Mouse (Mus musculus): Measurements from ENCODE around the gene A130010J15Rik. TPM values are rescaled to one million over a fixed set of nuclear protein-coding genes. Genes with fewer than 3 reads are reported as not detected.

The A130010J15Rik gene
- total and polyA plus RNA-seq, 3 experiments = 1.7 to 18.9 (median 10.2) TPM

DNA sequence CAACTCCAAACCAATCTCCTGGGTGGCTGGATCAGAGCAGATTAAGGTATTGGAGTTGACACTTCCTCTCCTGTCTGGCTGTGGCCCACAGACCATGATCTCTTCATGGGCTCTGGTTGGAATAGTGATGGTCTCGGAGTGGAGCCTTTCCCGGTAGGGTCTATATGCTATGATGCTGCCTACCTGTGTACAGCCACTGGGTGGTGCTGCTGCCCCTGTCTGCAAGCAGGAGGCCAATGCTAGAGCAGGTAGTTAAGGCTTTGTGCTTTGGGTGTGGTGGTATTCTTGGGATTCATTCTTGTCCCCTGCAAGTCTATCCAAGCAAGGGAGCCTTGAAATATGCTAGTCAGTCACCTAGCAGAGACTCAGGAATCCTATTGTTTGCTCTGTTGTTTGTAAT, 40.3 kb downstream of the A130010J15Rik start:
- no peaks in the 10 kb centered on the region for H3K4me1 ChIP-seq (ENCODE audit: insufficient read depth, low read depth, low read length)
- ATAC-seq (ENCODE audit: extremely low read depth, insufficient number of reproducible peaks, low FRiP score, poor library complexity, severe bottlenecking) = peak; percentile 62; the same call in 1 of the 2 replicates
- no peak overlapping the region for H3K4me3 ChIP-seq (ENCODE audit: low read depth, low read length)
- TF ChIP-seq POLR2AphosphoS5 (IDR thresholded peaks at IDR 0.05; ENCODE audit: insufficient replicate concordance, low read depth, low read length) (no peak), TAL1 (conservative IDR thresholded peaks at IDR 0.05; ENCODE audit: low read depth, low read length) (no peak), GATA1 (IDR thresholded peaks at IDR 0.05; ENCODE audit: borderline replicate concordance, low read length) (no peak), CTCF (IDR thresholded peaks at IDR 0.05; ENCODE audit: low read depth, low read length) (no peak), GATA2 (IDR thresholded peaks at IDR 0.05; ENCODE audit: borderline replicate concordance, low read depth, low read length) (no peak)
- no peaks in the 10 kb centered on the region for H3K27me3 ChIP-seq (ENCODE audit: insufficient read depth, low read length)
- no peaks in the 10 kb centered on the region for H3K36me3 ChIP-seq (replicated peaks)
- no peaks in the 10 kb centered on the region for H3K9me3 ChIP-seq (replicated peaks)
- DNase-seq (ENCODE audit: low spot score) = peak; percentile 12

DNA sequence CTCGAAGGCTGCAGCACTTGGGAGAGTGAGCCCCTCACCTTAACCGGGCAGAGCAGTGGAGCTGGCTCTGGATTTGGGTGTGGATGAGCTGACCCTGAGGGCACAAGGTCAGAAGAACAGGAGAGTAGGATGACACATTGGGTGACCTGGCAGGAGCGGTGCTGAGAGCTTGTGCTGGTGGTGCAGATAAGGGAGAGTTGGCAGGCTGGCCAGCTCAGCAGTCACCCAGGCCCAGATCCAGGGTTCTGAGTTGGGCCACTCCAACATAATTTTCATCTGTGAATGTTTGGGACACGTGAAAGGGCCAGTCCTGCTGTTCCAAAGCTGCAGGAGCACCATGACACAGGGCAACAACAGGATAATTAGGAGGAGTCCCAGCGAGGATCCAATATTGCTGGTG, 43.5 kb downstream of the A130010J15Rik start:
- H3K36me3 ChIP-seq (replicated peaks) = no peaks in the 10 kb centered on the region
- no peak for DNase-seq (ENCODE audit: low spot score)
- H3K4me3 ChIP-seq (ENCODE audit: low read depth, low read length) = no peak overlapping the region
- no peaks in the 10 kb centered on the region for H3K27me3 ChIP-seq (ENCODE audit: insufficient read depth, low read length)
- ATAC-seq (ENCODE audit: extremely low read depth, insufficient number of reproducible peaks, low FRiP score, poor library complexity, severe bottlenecking) = no peak
- H3K9me3 ChIP-seq (replicated peaks) = no peaks in the 10 kb centered on the region
- no peaks in the 10 kb centered on the region for H3K4me1 ChIP-seq (ENCODE audit: insufficient read depth, low read depth, low read length)
- TF ChIP-seq CTCF (IDR thresholded peaks at IDR 0.05; ENCODE audit: low read depth, low read length) (no peak), TAL1 (conservative IDR thresholded peaks at IDR 0.05; ENCODE audit: low read depth, low read length) (no peak), POLR2AphosphoS5 (IDR thresholded peaks at IDR 0.05; ENCODE audit: insufficient replicate concordance, low read depth, low read length) (no peak), GATA2 (IDR thresholded peaks at IDR 0.05; ENCODE audit: borderline replicate concordance, low read depth, low read length) (no peak), GATA1 (IDR thresholded peaks at IDR 0.05; ENCODE audit: borderline replicate concordance, low read length) (no peak)

DNA sequence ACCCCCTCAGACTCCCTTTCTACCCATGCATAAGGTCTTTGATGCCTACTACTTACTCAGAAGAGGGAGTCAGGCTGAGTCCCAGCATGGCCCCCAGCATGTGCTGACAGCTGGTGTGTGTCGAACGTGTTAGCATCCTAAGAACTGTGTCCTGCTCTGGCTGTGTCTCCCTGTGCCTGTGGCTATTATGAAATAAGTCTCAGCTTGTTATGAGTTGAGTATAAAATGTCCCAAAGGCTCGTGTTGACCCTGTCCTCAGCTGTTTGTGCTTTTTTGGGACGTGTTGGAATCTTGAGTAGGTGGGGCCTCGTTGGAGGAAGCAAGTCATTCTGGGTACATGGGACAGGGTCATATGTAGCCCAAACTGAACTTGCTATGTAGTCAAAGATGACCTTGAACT, 46.2 kb downstream of the A130010J15Rik start:
- H3K36me3 ChIP-seq (replicated peaks) = no peaks in the 10 kb centered on the region
- no peak overlapping the region for H3K4me3 ChIP-seq (ENCODE audit: low read depth, low read length)
- no peaks in the 10 kb centered on the region for H3K4me1 ChIP-seq (ENCODE audit: insufficient read depth, low read depth, low read length)
- TF ChIP-seq GATA2 (IDR thresholded peaks at IDR 0.05; ENCODE audit: borderline replicate concordance, low read depth, low read length) = no peak
- no peak for ATAC-seq (ENCODE audit: extremely low read depth, insufficient number of reproducible peaks, low FRiP score, poor library complexity, severe bottlenecking)
- no peak for DNase-seq (ENCODE audit: low spot score)
- H3K9me3 ChIP-seq (replicated peaks) = no peaks in the 10 kb centered on the region
- no peaks in the 10 kb centered on the region for H3K27me3 ChIP-seq (ENCODE audit: insufficient read depth, low read length)

GRCm38 (mm10) chr1:193216000-193216399, 48.2 kb downstream of the A130010J15Rik start:
- no peaks in the 10 kb centered on the region for H3K27me3 ChIP-seq (ENCODE audit: insufficient read depth, low read length)
- TF ChIP-seq CTCF (IDR thresholded peaks at IDR 0.05; ENCODE audit: low read depth, low read length) (no peak), GATA2 (IDR thresholded peaks at IDR 0.05; ENCODE audit: borderline replicate concordance, low read depth, low read length) (no peak), GATA1 (IDR thresholded peaks at IDR 0.05; ENCODE audit: borderline replicate concordance, low read length) (no peak), TAL1 (conservative IDR thresholded peaks at IDR 0.05; ENCODE audit: low read depth, low read length) (no peak), POLR2AphosphoS5 (IDR thresholded peaks at IDR 0.05; ENCODE audit: insufficient replicate concordance, low read depth, low read length) (no peak)
- H3K4me1 ChIP-seq (ENCODE audit: insufficient read depth, low read depth, low read length) = no peaks in the 10 kb centered on the region
- no peaks in the 10 kb centered on the region for H3K36me3 ChIP-seq (replicated peaks)
- DNase-seq (ENCODE audit: low spot score) = no peak
- ATAC-seq (ENCODE audit: extremely low read depth, insufficient number of reproducible peaks, low FRiP score, poor library complexity, severe bottlenecking) = no peak
- H3K4me3 ChIP-seq (ENCODE audit: low read depth, low read length) = no peak overlapping the region
- no peaks in the 10 kb centered on the region for H3K9me3 ChIP-seq (replicated peaks)

DNA sequence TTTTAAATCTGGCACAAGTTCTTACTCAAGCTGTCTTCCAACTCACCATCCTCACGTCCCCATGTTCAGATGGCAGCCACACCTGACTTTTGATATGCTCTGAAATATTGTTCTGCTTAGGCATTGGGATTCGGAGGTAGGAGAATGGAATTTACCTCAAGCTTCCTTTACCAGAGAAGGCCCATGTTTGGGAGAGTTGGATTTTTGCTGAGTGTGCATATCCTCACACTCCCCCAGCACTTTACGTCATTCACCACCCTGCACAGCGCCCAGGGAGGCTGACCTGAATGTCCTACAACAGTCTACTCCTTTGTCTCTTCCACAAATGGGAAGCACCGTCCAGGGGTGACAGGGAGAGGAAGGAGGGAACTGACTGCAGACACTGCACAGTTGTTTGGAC, 52.6 kb downstream of the A130010J15Rik start:
- TF ChIP-seq GATA1 (IDR thresholded peaks at IDR 0.05; ENCODE audit: borderline replicate concordance, low read length) (no peak), TAL1 (conservative IDR thresholded peaks at IDR 0.05; ENCODE audit: low read depth, low read length) (no peak), CTCF (IDR thresholded peaks at IDR 0.05; ENCODE audit: low read depth, low read length) (no peak), POLR2AphosphoS5 (IDR thresholded peaks at IDR 0.05; ENCODE audit: insufficient replicate concordance, low read depth, low read length) (no peak), GATA2 (IDR thresholded peaks at IDR 0.05; ENCODE audit: borderline replicate concordance, low read depth, low read length) (no peak)
- no peaks in the 10 kb centered on the region for H3K4me1 ChIP-seq (ENCODE audit: insufficient read depth, low read depth, low read length)
- H3K36me3 ChIP-seq (replicated peaks) = no peaks in the 10 kb centered on the region
- H3K9me3 ChIP-seq (replicated peaks) = no peaks in the 10 kb centered on the region
- DNase-seq (ENCODE audit: low spot score) = no peak
- no peak for ATAC-seq (ENCODE audit: extremely low read depth, insufficient number of reproducible peaks, low FRiP score, poor library complexity, severe bottlenecking)
- H3K4me3 ChIP-seq (ENCODE audit: low read depth, low read length) = no peak overlapping the region
- 0 out of 2 replicates have a peak, but pooled peaks cover 2% of the 10 kb centered on the region for H3K27me3 ChIP-seq (ENCODE audit: insufficient read depth, low read length)

GRCm38 (mm10) chr1:193225531-193225930, 57.7 kb downstream of the A130010J15Rik start:
- TF ChIP-seq GATA2 (IDR thresholded peaks at IDR 0.05; ENCODE audit: borderline replicate concordance, low read depth, low read length) (no peak), TAL1 (conservative IDR thresholded peaks at IDR 0.05; ENCODE audit: low read depth, low read length) (no peak)
- no peaks in the 10 kb centered on the region for H3K4me1 ChIP-seq (ENCODE audit: insufficient read depth, low read depth, low read length)
- 0 out of 2 replicates have a peak, but pooled peaks cover 2% of the 10 kb centered on the region for H3K27me3 ChIP-seq (ENCODE audit: insufficient read depth, low read length)
- no peaks in the 10 kb centered on the region for H3K36me3 ChIP-seq (replicated peaks)
- DNase-seq (ENCODE audit: low spot score) (no peak), ATAC-seq (ENCODE audit: extremely low read depth, insufficient number of reproducible peaks, low FRiP score, poor library complexity, severe bottlenecking) (no peak)
- no peaks in the 10 kb centered on the region for H3K9me3 ChIP-seq (replicated peaks)
- no peak overlapping the region for H3K4me3 ChIP-seq (ENCODE audit: low read depth, low read length)

DNA sequence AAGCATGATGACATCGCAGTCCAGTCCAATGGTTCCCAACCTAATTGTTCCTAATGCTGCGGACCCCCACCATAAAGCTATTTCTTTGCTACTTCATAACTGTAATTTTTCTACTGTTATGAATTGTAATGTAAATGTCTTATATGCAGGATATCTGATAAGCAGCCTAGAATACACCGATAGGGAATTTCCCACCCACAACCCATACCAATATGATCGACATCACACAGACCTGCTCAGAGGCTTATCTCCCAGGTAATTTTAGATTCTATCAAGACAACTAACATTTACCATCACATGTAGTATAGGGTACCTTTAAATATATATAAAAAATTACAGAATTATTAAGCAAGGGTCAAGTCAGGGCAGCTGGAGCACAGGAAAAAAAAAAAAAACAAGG, 58.3 kb downstream of the A130010J15Rik start:
- DNase-seq (ENCODE audit: low spot score) = no peak
- TF ChIP-seq GATA2 (IDR thresholded peaks at IDR 0.05; ENCODE audit: borderline replicate concordance, low read depth, low read length) (no peak), TAL1 (conservative IDR thresholded peaks at IDR 0.05; ENCODE audit: low read depth, low read length) (no peak), GATA1 (IDR thresholded peaks at IDR 0.05; ENCODE audit: borderline replicate concordance, low read length) (no peak), POLR2AphosphoS5 (IDR thresholded peaks at IDR 0.05; ENCODE audit: insufficient replicate concordance, low read depth, low read length) (no peak), CTCF (IDR thresholded peaks at IDR 0.05; ENCODE audit: low read depth, low read length) (no peak)
- H3K9me3 ChIP-seq (replicated peaks) = no peaks in the 10 kb centered on the region
- ATAC-seq (ENCODE audit: extremely low read depth, insufficient number of reproducible peaks, low FRiP score, poor library complexity, severe bottlenecking) = no peak
- H3K27me3 ChIP-seq (ENCODE audit: insufficient read depth, low read length) = 0 out of 2 replicates have a peak, but pooled peaks cover 2% of the 10 kb centered on the region
- no peak overlapping the region for H3K4me3 ChIP-seq (ENCODE audit: low read depth, low read length)
- no peaks in the 10 kb centered on the region for H3K36me3 ChIP-seq (replicated peaks)
- 0 out of 2 replicates have a peak, but pooled peaks cover 3% of the 10 kb centered on the region for H3K4me1 ChIP-seq (ENCODE audit: insufficient read depth, low read depth, low read length)
